Mouse (Mus musculus) heart, postnatal 0 days (tissue): ENCODE measurements at regions not wholly inside any gene's neighbourhood (a gene's known extent, or its start where the extent isn't known, plus 50 kb on each side); places are given as distances from the start of the nearest gene placed in this dataset.

Source experiments
- ATAC-seq: fragments of 200-750 bp; cut with Nextera tagmentation; 2 replicates; pipeline ENCODE4 v1.8.0; 2017; ENCODE audit warnings: low read depth, moderate number of reproducible peaks, moderate library complexity; ENCODE audit not compliant: insufficient read depth
- DNase-seq: peaks from one replicate; pipeline ENCODE4 v3.0.0-alpha.2; 2016; ENCODE audit warnings: low spot score
- H3K27ac ChIP-seq: fragments of 300-500 bp; sonication (generic); 2 replicates; pipeline ENCODE4 v1.5.1; 2014; ENCODE audit warnings: low read depth, mild to moderate bottlenecking
- H3K27me3 ChIP-seq: fragments of 300-500 bp; sonication (generic); 2 replicates; pipeline ENCODE4 v1.6.1; 2014; ENCODE audit warnings: low read length, mixed read lengths; ENCODE audit not compliant: control insufficient read depth, insufficient read depth
- H3K36me3 ChIP-seq: fragments of 300-500 bp; sonication (generic); replicated peaks from 2 replicates; pipeline ENCODE4 v1.6.1; 2014; ENCODE audit warnings: low read length, mixed read lengths; ENCODE audit not compliant: control insufficient read depth, insufficient read depth
- H3K4me1 ChIP-seq: fragments of 300-500 bp; sonication (generic); 2 replicates; pipeline ENCODE4 v1.6.1; 2014; ENCODE audit warnings: antibody characterized with exemption; ENCODE audit not compliant: control insufficient read depth, insufficient read depth
- H3K4me2 ChIP-seq: fragments of 300-500 bp; sonication (generic); 2 replicates; pipeline ENCODE4 v1.6.1; 2014; ENCODE audit warnings: low read depth, mild to moderate bottlenecking, low read length, moderate library complexity
- H3K4me3 ChIP-seq: fragments of 300-500 bp; sonication (generic); 2 replicates; pipeline ENCODE4 v1.5.1; 2014; ENCODE audit warnings: low read depth, low read length
- H3K9ac ChIP-seq: fragments of 300-500 bp; sonication (generic); replicated peaks from 2 replicates; pipeline ENCODE4 v1.6.1; 2014; ENCODE audit warnings: low read depth, low read length, mixed read lengths
- H3K9me3 ChIP-seq: fragments of 300-500 bp; sonication (generic); replicated peaks from 2 replicates; pipeline ENCODE4 v1.6.1; 2016; ENCODE audit warnings: low read length; ENCODE audit not compliant: control insufficient read depth
- CTCF ChIP-seq: IDR thresholded peaks from 2 replicates; pipeline ENCODE4 v1.5.1; 2016; ENCODE audit warnings: antibody characterized with exemption, control low read depth, low read depth
- EP300 ChIP-seq: IDR thresholded peaks from 2 replicates; pipeline ENCODE4 v1.6.1; 2016; ENCODE audit warnings: antibody characterized with exemption, low read depth
- WGBS: fragments of 180-500 bp; shearing (Covaris S2); extraction: QIAGEN DNeasy Blood & Tissue Kit; methylation state at CpG from one replicate; pipeline ENCODE4 v1.1.7; 2014; 5-methylcytosine and 5-hydroxymethylcytosine counted together

DNA sequence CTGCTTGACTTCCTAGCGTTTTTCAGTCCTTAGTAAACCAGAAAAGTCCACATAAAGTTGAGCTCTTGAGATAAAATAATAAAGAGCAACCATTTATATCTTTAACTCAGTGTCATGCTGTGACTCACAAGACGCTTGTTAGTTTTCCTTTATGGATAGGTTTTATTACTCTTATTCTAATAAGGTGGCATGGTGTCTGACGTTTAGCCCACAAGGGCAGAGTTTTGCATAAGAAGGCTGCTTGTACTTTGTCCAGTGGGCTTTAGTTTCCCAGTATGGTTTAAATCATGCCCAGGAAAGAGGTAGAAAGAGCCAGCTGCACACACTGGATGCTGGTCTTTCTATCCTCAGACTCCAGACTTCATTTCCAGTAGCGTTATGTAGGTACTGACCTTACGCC lies 332.4 kb upstream of the Prkd1 start:
- H3K27me3 ChIP-seq = no peaks in the 10 kb centered on the region
- H3K9me3 ChIP-seq = no peaks in the 10 kb centered on the region
- H3K36me3 ChIP-seq = no peaks in the 10 kb centered on the region
- H3K4me1 ChIP-seq = no peaks in the 10 kb centered on the region
- ATAC-seq (no peak), DNase-seq (no peak)
- no peak overlapping the region for H3K4me2 ChIP-seq
- WGBS = 84% methylated on average over 5 of the region's 5 CpGs
- no peak overlapping the region for H3K9ac ChIP-seq
- no peak for TF ChIP-seq EP300
- no peak for TF ChIP-seq CTCF
- no peak overlapping the region for H3K27ac ChIP-seq
- H3K4me3 ChIP-seq = no peak overlapping the region

DNA sequence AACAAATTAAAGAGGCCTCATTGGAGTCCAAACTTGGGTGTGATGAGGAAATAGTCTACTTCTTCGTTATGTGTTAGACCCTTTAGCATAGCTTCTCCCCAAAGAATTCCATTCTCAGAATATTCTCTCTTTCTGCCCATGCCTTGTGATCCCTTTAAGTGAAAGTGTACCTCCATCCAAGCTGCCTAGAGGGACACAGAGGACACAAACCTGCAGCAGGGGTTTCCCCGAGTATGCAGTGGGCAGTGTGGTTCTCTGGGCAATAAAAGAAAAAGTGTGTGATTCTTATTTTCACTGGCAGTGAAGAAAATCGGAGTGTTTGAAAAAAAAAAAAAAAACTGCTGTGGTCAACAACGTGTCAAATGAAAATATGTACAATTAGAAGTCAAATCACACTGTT lies 331.9 kb upstream of the Prkd1 start:
- no peak for TF ChIP-seq CTCF
- H3K9ac ChIP-seq = no peak overlapping the region
- 75% methylated on average over 4 of the region's 4 CpGs for WGBS

DNA sequence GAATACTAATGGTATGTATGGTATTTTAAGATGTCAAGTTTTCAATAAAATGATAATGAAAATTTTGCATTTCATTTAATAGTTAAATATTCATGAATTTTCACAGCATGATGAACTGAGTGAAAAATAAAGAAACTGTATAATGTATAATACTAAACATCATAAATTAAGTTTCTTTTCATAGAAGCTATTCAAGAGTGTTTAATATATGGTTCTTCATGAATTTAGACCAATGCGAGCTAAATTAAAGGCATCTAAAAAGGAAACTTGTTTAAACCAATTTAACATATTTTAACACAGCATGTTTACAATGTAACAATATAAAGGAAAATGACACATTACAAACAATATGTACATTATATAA lies 321.8 kb upstream of the Prkd1 start:
- Histone ChIP-seq H3K9ac (no peak overlapping the region), H3K27me3 (no peaks in the 10 kb centered on the region), H3K4me3 (no peak overlapping the region), H3K9me3 (no peaks in the 10 kb centered on the region), H3K4me2 (no peak overlapping the region), H3K4me1 (no peaks in the 10 kb centered on the region), H3K36me3 (no peaks in the 10 kb centered on the region), H3K27ac (no peak overlapping the region)
- WGBS = 94% methylated on average over 1 of the region's 1 CpGs
- ATAC-seq = no peak
- no peak for DNase-seq
- no peak for TF ChIP-seq EP300
- no peak for TF ChIP-seq CTCF

More for the DNA sequence above, 331.9 kb upstream of the Prkd1 start:
- ATAC-seq = no peak
- DNase-seq = no peak
- Histone ChIP-seq H3K27me3 (no peaks in the 10 kb centered on the region), H3K4me3 (no peak overlapping the region), H3K27ac (no peak overlapping the region), H3K4me1 (no peaks in the 10 kb centered on the region), H3K9me3 (no peaks in the 10 kb centered on the region), H3K4me2 (no peak overlapping the region), H3K36me3 (no peaks in the 10 kb centered on the region)

DNA sequence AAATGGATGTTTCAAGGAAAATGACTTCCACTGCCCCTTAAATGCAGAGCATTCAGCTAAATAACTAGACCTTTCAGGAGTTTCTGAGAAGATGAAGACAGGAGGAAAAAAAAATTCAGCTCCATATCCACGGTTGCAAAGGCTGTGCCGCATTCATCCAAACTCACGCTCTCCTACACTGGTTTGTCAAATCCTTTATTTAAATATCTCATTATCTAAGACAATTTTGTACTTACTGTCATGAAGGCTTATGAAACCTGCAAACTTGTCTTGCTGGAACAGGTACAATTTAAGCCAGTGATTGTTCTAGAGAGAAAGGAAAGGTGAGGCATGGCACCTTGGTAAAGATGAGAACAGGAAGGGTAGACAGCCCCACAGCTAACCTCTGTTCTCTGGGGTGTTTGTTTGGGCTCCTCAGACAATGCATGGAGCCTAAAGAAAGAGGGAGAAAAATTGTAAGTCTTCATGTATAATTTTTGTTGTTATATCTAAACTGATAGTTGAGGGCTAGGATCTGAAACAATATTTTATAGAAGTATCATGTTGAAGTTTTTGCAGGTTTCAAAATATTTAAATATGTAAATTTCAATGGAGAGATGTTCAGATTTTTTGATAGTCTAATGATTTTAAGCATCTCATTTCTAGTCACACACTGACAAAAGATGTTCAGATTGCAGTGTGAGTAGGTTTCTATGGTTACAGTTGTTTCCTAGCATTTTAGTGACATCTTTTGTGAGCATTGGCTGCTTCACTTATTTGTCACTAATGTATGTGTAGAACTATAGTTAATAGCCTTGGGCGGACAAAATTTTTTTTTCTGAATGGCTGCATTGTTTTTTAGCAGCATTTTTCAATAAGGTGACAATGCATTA lies 321.2 kb upstream of the Prkd1 start:
- TF ChIP-seq EP300 = no peak
- no peak overlapping the region for H3K27ac ChIP-seq
- no peak overlapping the region for H3K4me2 ChIP-seq
- no peak overlapping the region for H3K4me3 ChIP-seq
- H3K9me3 ChIP-seq = no peaks in the 10 kb centered on the region
- no peaks in the 10 kb centered on the region for H3K4me1 ChIP-seq
- no peak overlapping the region for H3K9ac ChIP-seq
- no peaks in the 10 kb centered on the region for H3K27me3 ChIP-seq
- DNase-seq (no peak), ATAC-seq (no peak)
- H3K36me3 ChIP-seq = no peaks in the 10 kb centered on the region
- 88% methylated on average over 4 of the region's 4 CpGs for WGBS

DNA sequence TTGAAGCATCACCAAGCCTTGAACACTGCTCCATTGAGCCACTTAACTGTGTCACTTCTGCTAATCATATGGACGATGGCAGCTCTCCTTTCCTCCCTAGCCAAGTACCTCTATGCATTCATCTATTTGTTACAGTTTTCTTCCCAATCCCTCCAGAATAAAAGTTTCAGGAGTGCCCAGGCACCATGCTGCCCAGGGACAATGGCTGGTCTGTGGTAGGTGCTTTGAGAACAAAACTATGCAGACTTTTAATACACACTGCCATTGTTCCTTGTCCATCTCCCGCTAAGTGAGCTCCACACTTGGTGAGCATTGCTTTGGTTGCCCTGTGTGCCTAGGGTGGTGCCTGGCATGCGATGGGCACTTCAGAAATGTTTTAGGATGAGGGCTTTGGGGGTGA lies 320.5 kb upstream of the Prkd1 start:
- ATAC-seq = no peak
- Histone ChIP-seq H3K9me3 (no peaks in the 10 kb centered on the region), H3K27me3 (no peaks in the 10 kb centered on the region), H3K36me3 (no peaks in the 10 kb centered on the region), H3K4me2 (no peak overlapping the region), H3K4me1 (no peaks in the 10 kb centered on the region), H3K27ac (no peak overlapping the region), H3K4me3 (no peak overlapping the region), H3K9ac (no peak overlapping the region)
- no peak for DNase-seq
- 67% methylated on average over 3 of the region's 3 CpGs for WGBS
- no peak for TF ChIP-seq CTCF
- TF ChIP-seq EP300 = no peak

DNA sequence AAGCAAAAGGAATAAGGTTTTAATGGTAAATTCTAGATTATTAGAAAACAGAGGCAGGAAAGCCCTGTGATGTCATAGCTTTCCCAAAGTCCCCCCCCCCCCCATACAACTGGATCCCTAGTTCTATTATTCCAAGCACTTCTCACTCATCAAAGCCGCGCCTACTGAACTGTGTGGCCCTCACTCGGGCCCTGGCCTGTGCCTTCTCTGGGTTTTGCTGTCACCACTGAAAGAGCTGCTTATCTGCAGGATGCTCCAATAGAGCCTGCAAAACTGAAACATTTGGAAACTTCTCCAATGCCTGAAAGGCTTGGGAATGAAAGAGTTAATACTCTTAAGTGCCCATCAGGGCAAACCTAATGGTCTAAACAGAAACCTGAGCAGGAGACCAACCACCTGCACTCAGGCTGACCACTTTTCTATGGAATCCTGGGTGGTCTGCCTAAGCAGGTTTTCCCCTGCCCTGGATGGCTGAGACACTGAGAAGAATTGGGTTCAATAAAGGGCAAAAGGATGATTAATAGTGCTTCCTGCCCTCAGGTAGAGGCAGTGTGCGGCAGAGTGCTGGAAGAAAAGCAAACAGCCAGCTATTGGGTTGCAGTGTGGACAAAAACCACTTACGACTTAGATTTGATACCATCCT lies 318.4 kb upstream of the Prkd1 start:
- 62% methylated on average over 5 of the region's 5 CpGs for WGBS
- DNase-seq (no peak), ATAC-seq (no peak)
- TF ChIP-seq EP300 = no peak
- no peak for TF ChIP-seq CTCF
- Histone ChIP-seq H3K9ac (no peak overlapping the region), H3K36me3 (no peaks in the 10 kb centered on the region), H3K27me3 (no peaks in the 10 kb centered on the region), H3K4me1 (no peaks in the 10 kb centered on the region), H3K9me3 (no peaks in the 10 kb centered on the region), H3K4me2 (no peak overlapping the region), H3K27ac (no peak overlapping the region), H3K4me3 (no peak overlapping the region)
